Mouse (Mus musculus): ENCODE measurements at regions not wholly inside any gene's neighbourhood (a gene's known extent, or its start where the extent isn't known, plus 50 kb on each side); places are given as distances from the start of the nearest gene placed in this dataset.

- DNase-seq (ENCODE audit: low read depth, low spot score), result no peak
These were observed 641.1 kb upstream of the Fam19a5 start for GRCm38 (mm10) chr15:86903006-86903405.

GRCm38 (mm10) chr15:86913276-86913675 lies 630.8 kb upstream of the Fam19a5 start:
- no peak for DNase-seq (ENCODE audit: low read depth, low spot score)

- DNase-seq (ENCODE audit: low read depth, low spot score), result no peak
These were observed 626.2 kb upstream of the Fam19a5 start for GRCm38 (mm10) chr15:86917891-86918290.

GRCm38 (mm10) chr15:86919704-86920103 lies 624.4 kb upstream of the Fam19a5 start:
- no peak for DNase-seq (ENCODE audit: low read depth, low spot score)

- no peak for DNase-seq (ENCODE audit: low read depth, low spot score)
These were observed 623.9 kb upstream of the Fam19a5 start for GRCm38 (mm10) chr15:86920185-86920584.

GRCm38 (mm10) chr15:86921401-86921800 lies 622.7 kb upstream of the Fam19a5 start:
- no peak for DNase-seq (ENCODE audit: low read depth, low spot score)

GRCm38 (mm10) chr15:86925081-86925749 lies 618.9 kb upstream of the Fam19a5 start:
- DNase-seq (ENCODE audit: low read depth, low spot score), result no peak

GRCm38 (mm10) chr15:86932345-86933075 lies 611.6 kb upstream of the Fam19a5 start:
- peak; percentile 14 for DNase-seq (ENCODE audit: low read depth, low spot score)

GRCm38 (mm10) chr15:86937364-86937763 lies 606.7 kb upstream of the Fam19a5 start:
- DNase-seq (ENCODE audit: low read depth, low spot score), result no peak

GRCm38 (mm10) chr15:86944529-86944928 lies 599.6 kb upstream of the Fam19a5 start:
- DNase-seq (ENCODE audit: low read depth, low spot score), result no peak

- no peak for DNase-seq (ENCODE audit: low read depth, low spot score)
These were observed 591.5 kb upstream of the Fam19a5 start for GRCm38 (mm10) chr15:86952593-86952992.

GRCm38 (mm10) chr15:86957872-86958271 lies 586.2 kb upstream of the Fam19a5 start:
- DNase-seq (ENCODE audit: low read depth, low spot score), result no peak

- no peak for DNase-seq (ENCODE audit: low read depth, low spot score)
These were observed 581.2 kb upstream of the Fam19a5 start for GRCm38 (mm10) chr15:86962921-86963320.

GRCm38 (mm10) chr15:86963486-86963885 lies 580.6 kb upstream of the Fam19a5 start:
- no peak for DNase-seq (ENCODE audit: low read depth, low spot score)

- DNase-seq (ENCODE audit: low read depth, low spot score), result no peak
These were observed 572.7 kb upstream of the Fam19a5 start for GRCm38 (mm10) chr15:86971436-86971835.

- no peak for DNase-seq (ENCODE audit: low read depth, low spot score)
These were observed 547.9 kb upstream of the Fam19a5 start for GRCm38 (mm10) chr15:86996196-86996595.

- DNase-seq (ENCODE audit: low read depth, low spot score), result no peak
These were observed 525.1 kb upstream of the Fam19a5 start for GRCm38 (mm10) chr15:87018978-87019377.

GRCm38 (mm10) chr15:87045971-87046370 lies 498.1 kb upstream of the Fam19a5 start:
- DNase-seq (ENCODE audit: low read depth, low spot score), result no peak

- DNase-seq (ENCODE audit: low read depth, low spot score), result no peak
These were observed 489.9 kb upstream of the Fam19a5 start for GRCm38 (mm10) chr15:87054186-87054585.

- no peak for DNase-seq (ENCODE audit: low read depth, low spot score)
These were observed 479.2 kb upstream of the Fam19a5 start for GRCm38 (mm10) chr15:87064890-87065289.

- no peak for DNase-seq (ENCODE audit: low read depth, low spot score)
These were observed 475.8 kb upstream of the Fam19a5 start for GRCm38 (mm10) chr15:87068261-87068660.

- DNase-seq (ENCODE audit: low read depth, low spot score), result no peak
These were observed 469.5 kb upstream of the Fam19a5 start for GRCm38 (mm10) chr15:87074559-87074958.

- no peak for DNase-seq (ENCODE audit: low read depth, low spot score)
These were observed 454.3 kb upstream of the Fam19a5 start for GRCm38 (mm10) chr15:87089827-87090226.
